ENCODE assay signal across 12 mouse cellular contexts in genomic region chr8:123717104-123717503, GRCm38 (mm10).
DNase-seq lines count a peak whose midpoint lies in the region; ATAC-seq and TF ChIP-seq lines count a peak whose summit lies in the region.
"Had no signal": no experiment of that assay in that cellular context is flagged by ENCODE, and none has a peak within 500 bp of the region (broad histone marks: within the 10 kb centered on the region; RNA-seq: fewer than 3 reads in every experiment).

No protein-coding gene starts in this region.

- H3K27ac ChIP-seq in ES-Bruce4 (ENCODE audit: insufficient read depth, low read length) = 0 out of 2 replicates have a peak overlapping the region, but pooled peaks have one; percentile 20
- no peak overlapping the region for H3K27ac ChIP-seq in liver, embryonic 13.5 days

- ATAC-seq in liver, embryonic 13.5 days (ENCODE audit: low read depth) = no peak
- ATAC-seq: forebrain, embryonic 14.5 days had no signal

- peak; percentile 35 for DNase-seq in adrenal gland, adult 2 months
- DNase-seq in adrenal gland, adult 18-20 months (ENCODE audit: low spot score in 2 of 2) = no peak
- DNase-seq in kidney, postnatal 10 days = peak; percentile 15
- DNase-seq in kidney, adult 9 months = no peak
- no peak for DNase-seq in liver, embryonic 13.5 days
- no peak for DNase-seq in thymus, postnatal 25 days
- no peak for DNase-seq in thymus, postnatal 36 days
- DNase-seq: cerebellum, adult 18-20 months; right cerebral cortex, postnatal 14 days had no signal

- H3K4me2 ChIP-seq in liver, embryonic 13.5 days = no peak overlapping the region

- TF ChIP-seq EP300 in ES-Bruce4 (IDR thresholded peaks at IDR 0.05; ENCODE audit: insufficient read depth, low read depth, low read length) = no peak

- H3K27me3 ChIP-seq in ES-Bruce4 (ENCODE audit: control insufficient read depth, insufficient read depth, low read length, poor library complexity, severe bottlenecking) = no peaks in the 10 kb centered on the region
- H3K27me3 ChIP-seq in liver, embryonic 13.5 days = 0 out of 2 replicates have a peak, but pooled peaks cover 11% of the 10 kb centered on the region

- TF ChIP-seq CTCF in ES-Bruce4 (IDR thresholded peaks at IDR 0.05; ENCODE audit: low read depth, low read length) = no peak

- WGBS in liver, embryonic 13.5 days (ENCODE audit: insufficient replicate concordance) = 51% methylated on average over 2 of the region's 2 CpGs

- no peak overlapping the region for H3K9ac ChIP-seq in ES-Bruce4 (ENCODE audit: low read depth, poor library complexity, severe bottlenecking)
- 0 out of 2 replicates have a peak overlapping the region, but pooled peaks have one; percentile 6 for H3K9ac ChIP-seq in liver, embryonic 13.5 days

- H3K9me3 ChIP-seq in ES-Bruce4 (replicated peaks; ENCODE audit: control insufficient read depth, insufficient read depth, low read length, poor library complexity, severe bottlenecking) = no peaks in the 10 kb centered on the region
- no peaks in the 10 kb centered on the region for H3K9me3 ChIP-seq in liver, embryonic 13.5 days (replicated peaks)

- H3K36me3 ChIP-seq in ES-Bruce4 (ENCODE audit: control insufficient read depth, insufficient read depth, low read length, poor library complexity, severe bottlenecking) = no peaks in the 10 kb centered on the region
- H3K36me3 ChIP-seq in liver, embryonic 13.5 days = no peaks in the 10 kb centered on the region

- H3K4me1 ChIP-seq in ES-Bruce4 (ENCODE audit: control insufficient read depth, insufficient read depth, low read length) = peaks cover 32% of the 10 kb centered on the region
- H3K4me1 ChIP-seq in liver, embryonic 13.5 days (replicated peaks) = peaks cover 53% of the 10 kb centered on the region

- no peak overlapping the region for H3K4me3 ChIP-seq in ES-Bruce4 (ENCODE audit: low read depth, low read length)
- no peak overlapping the region for H3K4me3 ChIP-seq in liver, embryonic 13.5 days (replicated peaks)
- H3K4me3 ChIP-seq: left cerebral cortex, adult 2 months had no signal

- no peak for TF ChIP-seq POLR2A in ES-Bruce4 (IDR thresholded peaks at IDR 0.05; ENCODE audit: insufficient read depth, low read length)

Comparison
In these comparisons a context has a peak if more than half of its experiments do, and no peak if none do; other contexts are left out.
1. DNase-seq: peak in adrenal gland, adult 2 months (single experiment) and kidney, postnatal 10 days (single experiment); none in adrenal gland, adult 18-20 months (0 of 2), kidney, adult 9 months (single experiment), liver, embryonic 13.5 days (single experiment), thymus, postnatal 25 days (single experiment) and thymus, postnatal 36 days (0 of 2).